Mouse (Mus musculus): ENCODE data around the gene Atf1.

Gene Atf1

GRCm38 (mm10) chr15:100227663-100228534 lies at the start of gene Atf1:
TSS of gene Atf1 (plus strand) at chr15:100227819.
- DNase-seq (ENCODE audit: low spot score in 2 of 2): peak; percentile 88 to 90

DNA sequence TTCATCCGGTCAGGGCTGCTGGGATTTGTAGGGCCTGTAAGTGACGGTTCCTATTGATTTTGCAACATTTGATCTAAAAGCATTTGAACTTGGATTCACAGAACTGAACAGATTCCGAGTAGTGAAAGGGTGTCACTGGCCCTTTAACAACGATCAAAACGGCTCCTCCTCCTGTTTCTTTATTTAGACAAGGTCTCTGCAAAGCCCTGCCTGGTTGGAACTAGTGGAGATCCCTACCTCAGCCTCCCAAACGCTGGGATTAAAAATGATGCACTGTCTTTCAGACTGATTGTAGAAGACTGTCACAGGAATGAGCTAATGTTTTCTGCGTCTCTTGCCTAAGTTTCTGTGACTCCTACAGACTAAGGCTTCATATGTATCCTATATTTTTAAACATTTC lies 49.1 kb upstream of the Atf1 start:
- no peak for DNase-seq (ENCODE audit: low spot score in 2 of 2)

GRCm38 (mm10) chr15:100179685-100180084 lies 47.9 kb upstream of the Atf1 start:
- no peak for DNase-seq (ENCODE audit: low spot score in 2 of 2)

- DNase-seq (ENCODE audit: low spot score in 2 of 2): no peak
These were observed 47.4 kb upstream of the Atf1 start for GRCm38 (mm10) chr15:100180221-100180620.

- DNase-seq (ENCODE audit: low spot score in 2 of 2): no peak
These were observed 45.8 kb upstream of the Atf1 start for GRCm38 (mm10) chr15:100181841-100182240.

GRCm38 (mm10) chr15:100182526-100183280 lies 44.9 kb upstream of the Atf1 start:
- no peak for DNase-seq (ENCODE audit: low spot score in 2 of 2)

DNA sequence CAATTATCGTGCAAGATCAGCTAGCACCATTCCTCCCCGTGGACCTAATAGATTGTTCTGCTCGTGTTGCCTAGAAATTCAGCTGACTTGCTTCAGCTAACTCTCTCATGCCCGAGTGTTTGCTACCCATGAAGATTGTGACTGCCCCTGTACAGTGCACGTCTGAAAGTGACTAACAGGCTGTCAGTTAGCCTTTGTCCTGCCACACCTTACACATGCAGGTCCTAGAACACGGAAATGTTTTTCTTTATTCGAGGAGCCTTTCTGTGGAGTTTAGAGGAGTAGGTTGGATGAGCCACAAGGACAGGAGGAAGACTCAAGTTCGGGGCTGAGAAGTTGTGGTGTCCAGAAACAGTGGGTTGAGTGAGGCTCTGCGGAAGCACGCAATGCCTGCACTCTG lies 44.1 kb upstream of the Atf1 start:
- DNase-seq (ENCODE audit: low spot score in 2 of 2): no peak

- DNase-seq (ENCODE audit: low spot score in 2 of 2): no peak
These were observed 42.7 kb upstream of the Atf1 start for GRCm38 (mm10) chr15:100184821-100185496.

DNA sequence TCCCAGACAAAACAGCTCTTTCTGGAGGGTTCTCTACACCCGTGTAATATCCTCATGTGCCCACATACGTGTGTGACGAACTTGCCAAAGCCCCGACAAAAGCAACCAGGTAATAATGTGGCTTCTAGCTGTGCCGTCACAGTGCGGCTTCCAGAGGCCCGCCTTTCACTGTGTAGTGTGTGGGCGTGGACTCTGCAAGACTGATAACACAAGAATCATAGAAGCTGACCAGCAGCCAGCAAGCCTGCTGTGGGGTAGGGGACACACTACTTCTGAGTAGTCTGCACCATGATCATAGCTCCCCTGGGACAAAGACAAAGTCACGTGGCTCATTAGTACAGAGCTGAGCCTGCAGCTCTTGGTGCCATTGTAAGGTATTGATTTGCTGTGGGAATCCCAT lies 41.4 kb upstream of the Atf1 start:
- no peak for DNase-seq (ENCODE audit: low spot score in 2 of 2)

- DNase-seq (ENCODE audit: low spot score in 2 of 2): no peak
These were observed 40.5 kb upstream of the Atf1 start for GRCm38 (mm10) chr15:100186882-100187672.

DNA sequence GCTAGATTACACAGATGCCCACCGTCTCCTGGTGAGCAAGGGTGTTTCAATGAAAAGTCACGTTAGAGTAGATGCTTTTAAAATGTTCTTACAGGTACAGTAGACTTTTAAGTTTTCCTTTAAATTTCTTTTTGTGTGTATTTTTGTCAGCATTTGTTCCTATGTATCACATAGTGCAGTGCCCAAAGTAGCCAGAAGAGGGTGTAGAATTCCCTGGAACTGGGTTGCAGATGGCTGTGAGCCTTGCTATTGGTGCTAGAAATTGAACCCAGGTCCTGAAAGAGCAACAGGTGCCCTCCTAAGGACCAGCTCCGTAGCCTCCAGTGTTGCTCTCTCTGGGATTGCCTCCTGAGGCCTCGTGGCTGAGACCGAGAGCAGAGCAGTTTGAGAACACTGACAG lies 39.1 kb upstream of the Atf1 start:
- DNase-seq (ENCODE audit: low spot score in 2 of 2): no peak

DNA sequence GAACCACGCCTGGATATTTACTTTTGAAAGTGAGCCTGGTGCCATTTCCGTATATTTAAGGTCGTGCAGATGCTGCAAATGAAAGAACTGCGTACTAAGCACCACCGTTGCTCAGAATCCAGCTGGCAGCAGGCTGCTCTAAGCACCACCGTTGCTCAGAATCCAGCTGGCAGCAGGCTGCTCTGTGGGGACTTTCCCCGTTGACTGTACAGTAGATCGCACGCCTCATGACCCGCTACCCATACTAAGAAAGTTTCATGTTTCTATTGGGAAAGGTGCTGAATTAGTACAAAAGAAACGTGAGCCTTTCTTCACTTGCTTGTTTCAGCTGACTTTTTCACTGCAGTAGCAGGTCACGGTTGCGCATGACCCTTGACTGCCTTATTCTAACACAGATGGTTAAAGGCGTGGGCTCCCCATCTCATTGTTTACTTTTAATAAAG lies 38.6 kb upstream of the Atf1 start:
- no peak for DNase-seq (ENCODE audit: low spot score in 2 of 2)

DNA sequence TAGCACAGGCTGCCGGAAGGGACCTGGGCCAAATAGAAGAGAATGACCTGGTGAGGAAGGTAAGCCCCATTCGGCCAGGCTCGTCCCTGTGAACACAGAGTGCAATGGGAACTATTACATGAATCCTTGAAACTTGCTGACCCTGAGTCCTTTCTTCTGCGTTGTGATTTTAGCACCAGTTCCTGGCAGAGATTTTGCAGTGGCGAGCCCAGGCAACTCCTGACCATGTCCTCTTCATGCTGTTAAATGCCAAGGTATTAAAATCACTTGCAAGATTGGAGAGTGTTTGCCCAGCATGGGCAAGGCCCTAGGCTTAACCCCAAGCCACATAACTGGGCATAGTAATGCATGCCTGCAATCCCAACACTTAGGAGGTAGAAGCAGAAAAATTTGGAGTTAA lies 37.5 kb upstream of the Atf1 start:
- DNase-seq (ENCODE audit: low spot score in 2 of 2): no peak

GRCm38 (mm10) chr15:100198983-100199745 lies 28.5 kb upstream of the Atf1 start:
- DNase-seq (ENCODE audit: low spot score in 2 of 2): peak in 1 of 2 experiments; percentile 53

DNA sequence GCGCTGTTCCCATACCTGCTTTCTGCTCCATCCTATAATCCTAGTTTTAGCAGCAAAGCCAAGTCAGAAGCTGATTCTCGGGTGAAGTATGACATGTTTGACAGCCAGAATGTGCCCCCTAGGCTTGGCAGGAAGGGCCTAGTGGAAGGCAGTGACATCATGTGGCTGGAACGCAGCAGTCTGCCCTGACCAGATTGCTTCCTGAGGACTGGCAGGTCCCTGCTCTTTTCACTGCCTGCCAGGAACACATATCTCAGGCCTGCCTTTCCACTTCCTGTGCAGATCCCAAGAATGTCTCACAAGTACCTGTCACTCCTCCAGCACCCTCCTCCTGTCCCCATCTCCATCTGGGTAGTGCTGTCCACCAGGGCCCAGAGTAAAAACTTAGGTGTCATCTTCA lies 27.8 kb upstream of the Atf1 start:
- DNase-seq (ENCODE audit: low spot score in 2 of 2): no peak

DNA sequence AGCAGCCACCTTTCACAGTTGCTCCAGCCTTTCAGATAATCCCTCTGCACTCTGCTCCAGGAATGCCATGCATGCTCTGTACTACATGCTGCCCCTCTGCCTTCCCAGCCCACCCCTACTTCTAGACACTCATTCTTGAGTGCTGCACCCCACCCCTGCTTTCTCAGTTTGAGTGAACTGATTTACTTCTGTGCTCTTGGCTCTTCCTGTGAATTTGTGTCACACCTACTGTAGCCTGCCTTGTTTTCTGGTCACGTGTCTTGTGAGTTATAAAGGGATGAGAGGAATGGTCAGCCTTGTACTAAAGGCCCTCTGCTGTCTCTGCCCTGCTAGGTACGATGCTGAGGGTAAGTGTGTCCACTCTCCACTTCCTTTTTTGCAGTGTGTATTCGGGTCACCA lies 25.8 kb upstream of the Atf1 start:
- no peak for DNase-seq (ENCODE audit: low spot score in 2 of 2)

GRCm38 (mm10) chr15:100202431-100203015 lies 25.1 kb upstream of the Atf1 start:
- peak in 1 of 2 experiments; percentile 60 for DNase-seq (ENCODE audit: low spot score in 2 of 2)

DNA sequence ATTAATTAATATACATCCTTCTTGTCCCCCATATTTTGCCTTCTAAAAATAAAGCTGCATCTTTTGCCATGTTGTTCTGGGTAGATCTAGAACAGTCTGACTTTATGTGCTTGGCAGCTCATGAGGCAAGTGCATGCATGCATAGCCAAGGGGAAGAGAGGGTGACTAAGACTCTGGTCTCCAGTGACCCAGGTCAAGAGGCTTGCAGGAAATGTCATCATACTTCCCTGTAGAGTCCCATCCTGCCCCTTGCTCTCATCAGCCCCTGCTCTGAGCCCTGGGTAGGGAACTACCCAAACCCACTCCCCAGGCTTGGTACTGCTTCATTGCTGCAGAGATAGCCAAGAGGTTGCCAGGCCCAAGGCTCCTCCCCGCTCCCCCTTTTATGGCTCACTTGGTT lies 23.0 kb upstream of the Atf1 start:
- no peak for DNase-seq (ENCODE audit: low spot score in 2 of 2)

GRCm38 (mm10) chr15:100210013-100210412 lies 17.6 kb upstream of the Atf1 start:
- no peak for DNase-seq (ENCODE audit: low spot score in 2 of 2)

- no peak for DNase-seq (ENCODE audit: low spot score in 2 of 2)
These were observed 14.3 kb upstream of the Atf1 start for GRCm38 (mm10) chr15:100213339-100213738.
